Mouse (Mus musculus): ENCODE measurements at regions not wholly inside any gene's neighbourhood (a gene's known extent, or its start where the extent isn't known, plus 50 kb on each side); places are given as distances from the start of the nearest gene placed in this dataset.
A peak's percentile ranks its signal among the peaks of the same experiment; 100 is the strongest.

DNA sequence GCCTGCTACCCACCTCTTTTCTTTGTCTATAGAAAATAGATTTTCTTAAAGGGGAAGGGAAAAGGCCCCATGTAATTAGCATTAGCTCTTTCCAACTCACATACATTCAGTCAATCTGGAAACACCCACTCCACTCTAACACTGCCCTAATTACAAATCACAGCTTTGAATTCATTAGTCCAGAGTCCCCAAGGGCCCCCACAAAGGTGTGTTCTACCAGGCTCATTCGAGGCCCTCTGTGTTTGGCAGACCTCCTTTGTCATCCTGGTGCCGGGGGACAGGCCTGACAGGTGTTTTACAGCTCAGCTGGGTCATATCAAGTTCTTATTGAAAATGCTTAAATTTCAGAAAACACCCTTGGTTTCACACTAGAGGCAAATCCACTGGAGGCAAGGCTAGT is 234.3 kb downstream of the Rab11fip2 start:
- no peaks in the 10 kb centered on the region for H3K4me1 ChIP-seq (ENCODE audit: control insufficient read depth, insufficient read depth)
- H3K36me3 ChIP-seq (replicated peaks; ENCODE audit: control insufficient read depth, insufficient read depth, low read length), result no peaks in the 10 kb centered on the region
- no peak overlapping the region for H3K4me3 ChIP-seq (ENCODE audit: low read depth, low read length)
- WGBS, result 51% methylated on average over 2 of the region's 2 CpGs
- no peaks in the 10 kb centered on the region for H3K9me3 ChIP-seq (replicated peaks; ENCODE audit: control insufficient read depth, low read length)
- H3K4me2 ChIP-seq (ENCODE audit: low read depth, low read length), result no peak overlapping the region
- no peaks in the 10 kb centered on the region for H3K27me3 ChIP-seq (ENCODE audit: control insufficient read depth, insufficient read depth, low read length)
- TF ChIP-seq CTCF (IDR thresholded peaks at IDR 0.05; ENCODE audit: low read depth), result no peak
- TF ChIP-seq EP300 (IDR thresholded peaks at IDR 0.05; ENCODE audit: low read depth), result no peak
- DNase-seq (ENCODE audit: low spot score) (no peak), ATAC-seq (ENCODE audit: insufficient read depth, low read depth) (no peak)
- no peak overlapping the region for H3K27ac ChIP-seq (ENCODE audit: low read depth)
- no peak overlapping the region for H3K9ac ChIP-seq (replicated peaks; ENCODE audit: low read depth, low read length)

DNA sequence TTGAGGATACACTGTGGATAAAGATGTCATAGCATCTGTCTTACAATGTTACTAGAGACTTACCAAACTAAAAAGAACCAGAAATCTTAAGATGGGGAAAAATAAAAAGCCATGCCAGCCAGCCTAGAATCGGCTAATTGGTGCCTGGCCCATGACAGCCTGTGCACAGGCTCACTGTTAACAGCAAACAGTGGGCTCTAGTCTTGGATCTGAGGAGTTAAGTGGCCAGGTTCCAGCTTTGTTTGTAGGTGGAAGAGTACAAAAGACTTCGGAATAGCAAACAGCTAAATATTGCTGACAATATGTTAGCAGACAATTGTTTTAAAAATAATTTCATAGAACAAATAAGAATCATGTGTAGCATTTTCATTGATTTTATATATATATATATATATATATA is 228.4 kb downstream of the Rab11fip2 start:
- Histone ChIP-seq H3K4me3 (ENCODE audit: low read depth, low read length) (no peak overlapping the region), H3K4me2 (ENCODE audit: low read depth, low read length) (no peak overlapping the region), H3K9ac (replicated peaks; ENCODE audit: low read depth, low read length) (no peak overlapping the region), H3K27ac (ENCODE audit: low read depth) (no peak overlapping the region), H3K27me3 (ENCODE audit: control insufficient read depth, insufficient read depth, low read length) (0 out of 2 replicates have a peak, but pooled peaks cover 3% of the 10 kb centered on the region), H3K9me3 (replicated peaks; ENCODE audit: control insufficient read depth, low read length) (no peaks in the 10 kb centered on the region), H3K36me3 (replicated peaks; ENCODE audit: control insufficient read depth, insufficient read depth, low read length) (no peaks in the 10 kb centered on the region), H3K4me1 (ENCODE audit: control insufficient read depth, insufficient read depth) (no peaks in the 10 kb centered on the region)
- no peak for DNase-seq (ENCODE audit: low spot score)
- WGBS, result 74% methylated on average over 2 of the region's 2 CpGs
- TF ChIP-seq EP300 (IDR thresholded peaks at IDR 0.05; ENCODE audit: low read depth), result no peak
- TF ChIP-seq CTCF (IDR thresholded peaks at IDR 0.05; ENCODE audit: low read depth), result no peak
- ATAC-seq (ENCODE audit: insufficient read depth, low read depth), result no peak

DNA sequence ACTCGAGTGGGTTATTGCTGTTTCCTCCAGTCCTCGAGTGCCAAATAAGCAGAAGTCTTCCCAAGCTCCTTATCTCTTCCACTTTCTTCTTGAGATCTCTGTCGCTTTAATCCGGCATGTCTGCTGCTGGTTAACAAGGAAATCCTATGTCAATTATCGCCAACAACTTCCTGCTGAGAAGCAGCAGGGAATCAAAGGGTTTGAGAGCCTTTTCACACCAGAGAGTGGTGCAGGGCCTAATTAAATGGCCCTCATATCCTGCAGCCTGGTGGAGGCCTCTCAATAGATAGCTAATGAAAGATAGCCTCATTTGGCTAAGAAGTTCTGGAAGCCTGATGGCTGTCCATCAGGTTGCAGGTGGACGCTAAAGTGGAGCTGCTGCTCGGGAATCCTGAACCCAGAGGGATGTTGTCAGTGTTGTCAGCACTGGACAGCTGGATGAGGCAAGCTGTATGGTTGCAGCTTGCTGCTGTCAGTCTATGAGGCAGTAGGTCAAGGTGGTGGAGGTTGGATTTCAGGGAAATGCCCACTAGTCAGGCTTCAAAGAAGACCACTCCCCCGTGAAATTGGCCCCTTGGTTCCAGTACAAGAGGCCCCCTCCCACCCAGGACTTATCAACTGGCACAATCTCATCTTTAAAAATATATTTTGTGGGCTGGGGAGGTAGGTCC is 225.5 kb downstream of the Rab11fip2 start:
- H3K4me2 ChIP-seq (ENCODE audit: low read depth, low read length), result no peak overlapping the region
- no peak overlapping the region for H3K27ac ChIP-seq (ENCODE audit: low read depth)
- DNase-seq (ENCODE audit: low spot score), result no peak
- 6% methylated on average over 8 of the region's 8 CpGs for WGBS
- H3K9ac ChIP-seq (replicated peaks; ENCODE audit: low read depth, low read length), result no peak overlapping the region
- no peak overlapping the region for H3K4me3 ChIP-seq (ENCODE audit: low read depth, low read length)
- H3K27me3 ChIP-seq (ENCODE audit: control insufficient read depth, insufficient read depth, low read length), result 0 out of 2 replicates have a peak, but pooled peaks cover 3% of the 10 kb centered on the region
- no peak for ATAC-seq (ENCODE audit: insufficient read depth, low read depth)
- H3K9me3 ChIP-seq (replicated peaks; ENCODE audit: control insufficient read depth, low read length), result no peaks in the 10 kb centered on the region
- no peak for TF ChIP-seq EP300 (IDR thresholded peaks at IDR 0.05; ENCODE audit: low read depth)
- TF ChIP-seq CTCF (IDR thresholded peaks at IDR 0.05; ENCODE audit: low read depth), result no peak
- no peaks in the 10 kb centered on the region for H3K36me3 ChIP-seq (replicated peaks; ENCODE audit: control insufficient read depth, insufficient read depth, low read length)
- H3K4me1 ChIP-seq (ENCODE audit: control insufficient read depth, insufficient read depth), result no peaks in the 10 kb centered on the region

DNA sequence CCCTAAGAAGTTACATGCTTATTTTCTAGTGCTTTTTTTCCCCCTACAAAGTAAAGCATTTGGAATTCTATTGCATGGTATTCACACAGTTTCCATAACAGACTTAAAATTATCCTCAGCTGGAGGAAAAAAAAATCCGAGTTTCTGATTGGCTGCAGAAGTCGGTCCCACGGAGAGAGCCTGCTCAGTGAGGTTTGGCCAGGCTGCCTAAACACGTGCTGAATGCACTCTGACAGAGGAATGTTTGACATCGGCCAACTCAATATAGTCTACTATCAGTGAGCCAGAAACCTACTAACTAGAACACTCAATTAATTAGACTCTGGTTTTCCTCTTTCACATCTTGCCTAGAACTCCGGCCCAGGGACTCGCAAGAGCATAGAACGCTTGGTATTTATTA is 204.9 kb downstream of the Rab11fip2 start:
- no peaks in the 10 kb centered on the region for H3K4me1 ChIP-seq (ENCODE audit: control insufficient read depth, insufficient read depth)
- TF ChIP-seq EP300 (IDR thresholded peaks at IDR 0.05; ENCODE audit: low read depth), result no peak
- TF ChIP-seq CTCF (IDR thresholded peaks at IDR 0.05; ENCODE audit: low read depth), result no peak

DNA sequence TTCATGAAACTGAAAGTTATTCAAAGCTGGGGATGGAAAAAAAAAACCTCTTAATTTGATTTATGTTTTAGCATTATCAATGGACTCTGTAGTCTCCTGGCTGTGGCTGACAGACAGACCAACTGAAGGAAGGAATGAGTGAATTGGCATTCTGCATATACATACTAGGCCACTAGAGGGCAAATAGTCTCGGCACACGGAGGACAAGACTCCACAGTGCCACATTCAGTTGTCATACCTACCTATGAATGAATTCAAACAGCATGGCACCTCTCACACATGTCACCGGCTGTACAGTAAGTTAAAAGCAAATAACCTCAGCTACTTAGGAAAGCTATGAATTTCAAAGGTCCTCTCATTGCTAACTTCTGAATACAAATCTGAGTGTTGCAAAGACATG is 200.5 kb downstream of the Rab11fip2 start:
- Histone ChIP-seq H3K4me2 (ENCODE audit: low read depth, low read length) (no peak overlapping the region), H3K27me3 (ENCODE audit: control insufficient read depth, insufficient read depth, low read length) (no peaks in the 10 kb centered on the region), H3K9me3 (replicated peaks; ENCODE audit: control insufficient read depth, low read length) (no peaks in the 10 kb centered on the region), H3K27ac (ENCODE audit: low read depth) (no peak overlapping the region), H3K4me1 (ENCODE audit: control insufficient read depth, insufficient read depth) (no peaks in the 10 kb centered on the region), H3K9ac (replicated peaks; ENCODE audit: low read depth, low read length) (no peak overlapping the region), H3K36me3 (replicated peaks; ENCODE audit: control insufficient read depth, insufficient read depth, low read length) (no peaks in the 10 kb centered on the region), H3K4me3 (ENCODE audit: low read depth, low read length) (no peak overlapping the region)
- DNase-seq (ENCODE audit: low spot score), result peak; percentile 24
- TF ChIP-seq CTCF (IDR thresholded peaks at IDR 0.05; ENCODE audit: low read depth) (peak; percentile 59), EP300 (IDR thresholded peaks at IDR 0.05; ENCODE audit: low read depth) (no peak)
- no peak for ATAC-seq (ENCODE audit: insufficient read depth, low read depth)
- 24% methylated on average over 3 of the region's 3 CpGs for WGBS

More for the DNA sequence above, 204.9 kb downstream of the Rab11fip2 start:
- H3K4me2 ChIP-seq (ENCODE audit: low read depth, low read length), result no peak overlapping the region
- no peaks in the 10 kb centered on the region for H3K9me3 ChIP-seq (replicated peaks; ENCODE audit: control insufficient read depth, low read length)
- no peak for DNase-seq (ENCODE audit: low spot score)
- WGBS, result 53% methylated on average over 8 of the region's 8 CpGs
- no peak overlapping the region for H3K9ac ChIP-seq (replicated peaks; ENCODE audit: low read depth, low read length)
- H3K27me3 ChIP-seq (ENCODE audit: control insufficient read depth, insufficient read depth, low read length), result no peaks in the 10 kb centered on the region
- H3K36me3 ChIP-seq (replicated peaks; ENCODE audit: control insufficient read depth, insufficient read depth, low read length), result no peaks in the 10 kb centered on the region
- ATAC-seq (ENCODE audit: insufficient read depth, low read depth), result no peak
- H3K27ac ChIP-seq (ENCODE audit: low read depth), result no peak overlapping the region
- no peak overlapping the region for H3K4me3 ChIP-seq (ENCODE audit: low read depth, low read length)

DNA sequence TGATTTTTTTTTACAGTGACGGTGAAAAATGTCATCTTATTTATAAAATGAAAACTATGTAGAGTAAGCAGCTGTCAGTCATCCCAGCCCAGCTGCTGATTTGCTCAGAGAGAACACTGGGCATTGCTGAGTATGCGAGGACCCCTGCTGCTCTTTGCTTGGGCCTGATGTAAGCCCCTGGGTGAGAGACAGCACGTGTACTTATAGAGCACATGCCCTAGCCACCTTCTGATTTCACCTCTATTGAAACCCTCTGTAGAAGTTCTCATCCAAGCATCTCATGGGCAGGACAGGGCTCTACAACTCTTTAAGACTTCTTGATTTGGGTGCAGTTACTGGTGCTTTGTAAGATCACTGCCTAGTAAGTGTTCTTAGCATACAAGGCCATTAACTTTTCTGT is 182.2 kb downstream of the Rab11fip2 start:
- WGBS, result 57% methylated on average over 3 of the region's 3 CpGs
- no peaks in the 10 kb centered on the region for H3K27me3 ChIP-seq (ENCODE audit: control insufficient read depth, insufficient read depth, low read length)
- no peaks in the 10 kb centered on the region for H3K9me3 ChIP-seq (replicated peaks; ENCODE audit: control insufficient read depth, low read length)

More for the DNA sequence above, 182.2 kb downstream of the Rab11fip2 start:
- TF ChIP-seq CTCF (IDR thresholded peaks at IDR 0.05; ENCODE audit: low read depth) (no peak), EP300 (IDR thresholded peaks at IDR 0.05; ENCODE audit: low read depth) (no peak)
- H3K4me3 ChIP-seq (ENCODE audit: low read depth, low read length), result no peak overlapping the region
- no peak for DNase-seq (ENCODE audit: low spot score)
- H3K4me2 ChIP-seq (ENCODE audit: low read depth, low read length), result no peak overlapping the region
- H3K4me1 ChIP-seq (ENCODE audit: control insufficient read depth, insufficient read depth), result no peaks in the 10 kb centered on the region
- no peak for ATAC-seq (ENCODE audit: insufficient read depth, low read depth)
- H3K27ac ChIP-seq (ENCODE audit: low read depth), result no peak overlapping the region
- no peak overlapping the region for H3K9ac ChIP-seq (replicated peaks; ENCODE audit: low read depth, low read length)
- no peaks in the 10 kb centered on the region for H3K36me3 ChIP-seq (replicated peaks; ENCODE audit: control insufficient read depth, insufficient read depth, low read length)
